Mouse (Mus musculus) layer of hippocampus, adult 2 months (tissue): ENCODE results near the gene Adamts16. TPM values are rescaled to one million over a fixed set of nuclear protein-coding genes. Genes with fewer than 3 reads are reported as not detected.
"Not testable (repeated sequence)": the region's sequence is repeated elsewhere in the genome, so short reads cannot be mapped to it uniquely, and the experiment has no call there.

Experiments used
- DNase-seq, 2 experiments: peaks; one replicate each; pipeline ENCODE4 v3.0.0; 2022; ENCODE audit warnings: low spot score in 2 of 2
- H3K27ac ChIP-seq: fragments of 200-600 bp; 2 replicates; pipeline ENCODE4 v1.8.1; 2022
- H3K4me3 ChIP-seq: fragments of 200-600 bp; 2 replicates; pipeline ENCODE4 v1.8.1; 2022; ENCODE audit warnings: mild to moderate bottlenecking
- CTCF ChIP-seq: fragments of 200-600 bp; conservative IDR thresholded peaks from 2 replicates; pipeline ENCODE4 v1.8.1; 2022; ENCODE audit warnings: antibody characterized with exemption, mild to moderate bottlenecking, moderate library complexity
- long read RNA-seq, 2 experiments: library from polyadenylated mRNA; stranded (forward); transcript quantifications; one replicate each; pipeline ENCODE4 v2.0.0; 2021; ENCODE audit warnings: borderline mapping rate in 2 of 2
- total RNA-seq, 2 experiments: library from RNA; stranded (reverse); gene quantifications; 2 replicates each; pipeline ENCODE4 v1.2.3; 2021

Adamts16 gene
- 1 to 10 TPM; 2.4 TPM for total RNA-seq
- long read RNA-seq, experiment 1, partial matches to known transcripts: 0 of 1 reads
- long read RNA-seq, experiment 1, other reads (novel, unspliced or antisense): 1 of 1 reads
- long read RNA-seq, experiment 2: 0 reads

GRCm38 (mm10) chr13:70841421-70841904 is at the start of gene Adamts16:
Adamts16 (minus strand) TSS chr13:70841811.
- Histone ChIP-seq H3K4me3 (peak within 1 kb of the TSS; percentile 55), H3K27ac (peak within 1 kb of the TSS; percentile 21; the same call in 1 of the 2 replicates)
- 0 out of 2 replicates have a peak, but pooled peaks have one; percentile 24 for TF ChIP-seq CTCF
- no peak for DNase-seq

GRCm38 (mm10) chr13:70887136-70887535 is 45.5 kb upstream of the Adamts16 start:
- DNase-seq: no peak
- TF ChIP-seq CTCF: no peak
- Histone ChIP-seq H3K4me3 (no peak overlapping the region), H3K27ac (no peak overlapping the region)

GRCm38 (mm10) chr13:70885006-70885405 is 43.4 kb upstream of the Adamts16 start:
- peak overlapping the region; percentile 69 for H3K27ac ChIP-seq
- H3K4me3 ChIP-seq: no peak overlapping the region
- no peak for TF ChIP-seq CTCF
- no peak for DNase-seq

- Histone ChIP-seq H3K27ac (peak overlapping the region; percentile 69), H3K4me3 (no peak overlapping the region)
- TF ChIP-seq CTCF: no peak
- DNase-seq: peak; percentile 74 to 83
These were observed 42.6 kb upstream of the Adamts16 start for GRCm38 (mm10) chr13:70883891-70884890.

- not testable (repeated sequence) for DNase-seq, H3K27ac ChIP-seq, H3K4me3 ChIP-seq
These were observed 38.4 kb upstream of the Adamts16 start for GRCm38 (mm10) chr13:70879971-70880370.

- Histone ChIP-seq H3K27ac (no peak overlapping the region), H3K4me3 (no peak overlapping the region)
- DNase-seq: no peak
- TF ChIP-seq CTCF: no peak
These were observed 35.9 kb upstream of the Adamts16 start for GRCm38 (mm10) chr13:70877550-70877913.

- no peak for TF ChIP-seq CTCF
- Histone ChIP-seq H3K27ac (no peak overlapping the region), H3K4me3 (no peak overlapping the region)
- no peak for DNase-seq
These were observed 35.3 kb upstream of the Adamts16 start for GRCm38 (mm10) chr13:70876648-70877549.

- no peak overlapping the region for H3K4me3 ChIP-seq
- no peak overlapping the region for H3K27ac ChIP-seq
- DNase-seq: peak; percentile 24 to 35
- no peak for TF ChIP-seq CTCF
These were observed 33.9 kb upstream of the Adamts16 start for GRCm38 (mm10) chr13:70875411-70875949.

GRCm38 (mm10) chr13:70874741-70875140 is 33.1 kb upstream of the Adamts16 start:
- no peak overlapping the region for H3K4me3 ChIP-seq
- no peak for DNase-seq
- TF ChIP-seq CTCF: no peak
- H3K27ac ChIP-seq: no peak overlapping the region

GRCm38 (mm10) chr13:70873851-70874250 is 32.2 kb upstream of the Adamts16 start:
- H3K4me3 ChIP-seq, H3K27ac ChIP-seq, DNase-seq: not testable (repeated sequence)

GRCm38 (mm10) chr13:70871049-70871448 is 29.4 kb upstream of the Adamts16 start:
- no peak overlapping the region for H3K27ac ChIP-seq
- no peak overlapping the region for H3K4me3 ChIP-seq
- no peak for DNase-seq
- no peak for TF ChIP-seq CTCF

- Histone ChIP-seq H3K4me3 (no peak overlapping the region), H3K27ac (no peak overlapping the region)
- no peak for TF ChIP-seq CTCF
- DNase-seq: no peak
These were observed 25.5 kb upstream of the Adamts16 start for GRCm38 (mm10) chr13:70866971-70867625.
